Mouse (Mus musculus) lung, adult 2 months (tissue): ENCODE data around the gene Izumo1. TPM values are rescaled to one million over a fixed set of nuclear protein-coding genes. Genes with fewer than 3 reads are reported as not detected.

ENCODE experiments used
- DNase-seq: peaks from one replicate; pipeline ENCODE4 v3.0.0; 2022
- H3K4me1 ChIP-seq: fragments of 200-500 bp; 2 replicates; pipeline ENCODE4 v1.6.1; 2011; ENCODE audit warnings: low read length; ENCODE audit not compliant: control insufficient read depth, insufficient read depth
- H3K4me3 ChIP-seq: fragments of 200-500 bp; replicated peaks from 2 replicates; pipeline ENCODE3; 2011; ENCODE audit warnings: low read depth, mild to moderate bottlenecking, control low read depth, low read length; ENCODE audit errors: extremely low read depth
- CTCF ChIP-seq: fragments of 200-500 bp; IDR thresholded peaks from 2 replicates; pipeline ENCODE4 v1.5.1; 2011; ENCODE audit warnings: mild to moderate bottlenecking, low read length, control low read depth; ENCODE audit not compliant: insufficient read depth
- POLR2A ChIP-seq: fragments of 200-500 bp; IDR thresholded peaks from 2 replicates; pipeline ENCODE4 v1.6.1; 2011; ENCODE audit warnings: low read depth, mild to moderate bottlenecking, control low read depth, low read length, borderline replicate concordance; ENCODE audit errors: extremely low read depth
- WGBS: fragments of 180-500 bp; shearing (Covaris S2); methylation state at CpG from one replicate; pipeline ENCODE4 v1.1.7; 2018; 5-methylcytosine and 5-hydroxymethylcytosine counted together
- polyA plus RNA-seq: library from polyadenylated mRNA; depleted of rRNA; stranded (reverse); fragments of >200 nt; gene quantifications from 2 replicates; pipeline ENCODE4 v1.2.3, GENCODE M21; 2012

Gene Izumo1
- polyA plus RNA-seq, 1 experiment, result 1.7 TPM

GRCm38 (mm10) chr7:45630064-45630907 lies 8.7 kb downstream of the Izumo1 start:
- Histone ChIP-seq H3K4me1 (0 out of 2 replicates have a peak, but pooled peaks cover 12% of the 10 kb centered on the region), H3K4me3 (peak overlapping the region; percentile 20)
- WGBS, result 65% methylated on average over 23 of the region's 23 CpGs
- TF ChIP-seq POLR2A, result no peak
- no peak for TF ChIP-seq CTCF
- no peak for DNase-seq

GRCm38 (mm10) chr7:45632499-45632898 lies 10.9 kb downstream of the Izumo1 start:
- DNase-seq, result no peak
- H3K4me3 ChIP-seq, result no peak overlapping the region
- TF ChIP-seq CTCF, result no peak
- TF ChIP-seq POLR2A, result no peak
- peaks cover 14% of the 10 kb centered on the region; the same call in 1 of the 2 replicates for H3K4me1 ChIP-seq
- WGBS, result 26% methylated on average over 35 of the region's 35 CpGs

GRCm38 (mm10) chr7:45634946-45635681 lies 13.5 kb downstream of the Izumo1 start:
- 57% methylated on average over 11 of the region's 11 CpGs for WGBS
- TF ChIP-seq POLR2A (peak; percentile 25; the same call in 1 of the 2 replicates), CTCF (no peak)
- no peak overlapping the region for H3K4me3 ChIP-seq
- peaks cover 12% of the 10 kb centered on the region; the same call in 1 of the 2 replicates for H3K4me1 ChIP-seq
- DNase-seq, result no peak

- DNase-seq, result no peak
- 44% methylated on average over 15 of the region's 15 CpGs for WGBS
- peaks cover 14% of the 10 kb centered on the region for H3K4me1 ChIP-seq
Measured at GRCm38 (mm10) chr7:45635711-45636688, 14.4 kb downstream of the Izumo1 start.

GRCm38 (mm10) chr7:45637710-45638109 lies 16.1 kb downstream of the Izumo1 start:
- Histone ChIP-seq H3K4me3 (no peak overlapping the region), H3K4me1 (peaks cover 16% of the 10 kb centered on the region)
- WGBS, result 74% methylated on average over 6 of the region's 6 CpGs
- DNase-seq, result no peak
- no peak for TF ChIP-seq CTCF
- TF ChIP-seq POLR2A, result no peak

More at GRCm38 (mm10) chr7:45635711-45636688, 14.4 kb downstream of the Izumo1 start:
- TF ChIP-seq CTCF (no peak), POLR2A (no peak)
- no peak overlapping the region for H3K4me3 ChIP-seq

GRCm38 (mm10) chr7:45638623-45639401 lies 17.2 kb downstream of the Izumo1 start:
- peaks cover 16% of the 10 kb centered on the region for H3K4me1 ChIP-seq
- no peak overlapping the region for H3K4me3 ChIP-seq
- DNase-seq, result peak; percentile 74
- WGBS, result 49% methylated on average over 29 of the region's 29 CpGs
- peak; percentile 70; the same call in 1 of the 2 replicates for TF ChIP-seq POLR2A
- TF ChIP-seq CTCF, result no peak

GRCm38 (mm10) chr7:45639561-45640027 lies 18.0 kb downstream of the Izumo1 start, which contains the start of gene Mamstr:
Mamstr (plus strand) TSS chr7:45639977.
- H3K4me1 ChIP-seq, result peaks cover 17% of the 10 kb centered on the region
- no peak within 1 kb of the TSS for H3K4me3 ChIP-seq
- 0 out of 2 replicates have a peak, but pooled peaks have one; percentile 2 for TF ChIP-seq POLR2A
- no peak for TF ChIP-seq CTCF
- WGBS, result 42% methylated on average over 19 of the region's 19 CpGs
- DNase-seq, result no peak
